Mouse (Mus musculus) lung, postnatal 25 days (tissue): ENCODE measurements around the gene Gjd3.
A peak's percentile ranks its signal among the peaks of the same experiment; 100 is the strongest.
"Not testable (repeated sequence)": the region's sequence is repeated elsewhere in the genome, so short reads cannot be mapped to it uniquely, and the experiment has no call there.

ENCODE experiments used
- DNase-seq: peaks from one replicate; pipeline ENCODE4 v3.0.0; 2022; ENCODE audit warnings: low spot score

Gjd3 gene

DNA sequence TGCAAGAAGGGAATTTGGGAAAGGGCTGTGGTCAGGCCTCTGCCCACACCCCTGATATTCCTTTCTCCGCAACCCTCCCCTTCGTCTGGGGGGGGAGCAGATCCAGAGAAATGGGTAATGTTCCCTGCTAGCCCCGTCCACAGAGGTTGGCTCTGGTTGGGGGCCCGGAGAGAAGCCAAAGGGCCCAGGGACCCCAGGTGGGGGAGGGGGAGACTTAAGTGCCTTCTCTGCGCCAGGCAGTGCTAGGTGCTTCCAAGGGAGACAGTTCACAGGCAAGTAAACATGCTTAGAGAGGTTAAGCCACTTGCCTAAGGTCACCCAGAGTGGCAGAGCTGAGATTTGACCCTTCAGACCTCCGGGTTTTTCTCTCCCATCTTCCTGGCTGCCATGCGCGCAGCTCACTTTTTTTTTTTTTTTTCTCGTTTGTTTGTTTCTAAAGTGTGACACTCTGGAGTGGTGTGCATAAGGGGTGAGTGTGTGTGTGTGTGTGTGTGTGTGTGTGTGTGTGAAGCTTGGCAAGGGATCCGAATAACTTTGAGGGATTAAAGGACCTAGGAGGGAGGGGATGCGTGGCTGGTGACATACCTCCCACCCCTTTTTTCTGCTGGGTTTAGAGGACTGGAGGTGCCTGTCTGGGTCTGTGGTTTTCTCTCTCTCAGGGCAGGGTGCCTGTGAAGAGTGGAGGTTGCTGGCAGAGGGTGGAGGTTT lies 37.8 kb downstream of the Gjd3 start:
- no peak for DNase-seq

DNA sequence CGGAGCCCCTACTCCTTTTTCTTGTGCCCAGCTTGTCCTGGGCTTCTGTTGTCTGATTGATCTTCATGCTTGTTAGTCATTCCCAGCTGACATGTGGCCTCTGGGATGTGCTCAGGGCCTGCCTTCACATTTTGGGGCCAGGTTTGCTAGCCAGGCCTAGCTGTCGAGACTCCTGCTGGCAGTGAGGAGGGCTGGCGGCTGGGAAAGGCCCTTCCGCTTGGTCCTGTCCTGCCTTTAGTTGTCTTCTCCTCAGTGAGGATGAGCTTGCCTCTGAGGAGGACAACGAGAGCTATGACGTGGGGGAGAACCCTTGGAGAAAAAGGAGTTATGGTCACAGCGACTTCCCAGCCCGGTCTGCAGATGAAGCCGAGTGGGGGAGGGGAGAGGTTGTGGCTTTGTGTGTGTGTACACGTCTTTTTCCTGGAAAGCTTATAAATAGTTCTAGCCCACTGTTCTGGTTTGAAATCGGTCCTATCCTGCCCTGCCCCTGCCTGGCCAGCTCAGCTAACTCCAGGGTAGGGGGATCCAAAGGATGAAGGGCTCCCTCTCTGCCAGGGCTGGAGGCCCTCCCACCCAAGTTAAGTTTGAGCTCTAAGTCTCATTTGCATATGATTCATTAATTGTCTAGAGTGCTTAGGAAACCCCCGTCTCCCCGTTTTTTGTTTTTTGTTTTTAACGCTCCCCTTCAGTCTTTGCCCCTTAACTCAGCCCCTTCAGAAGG lies 38.9 kb downstream of the Gjd3 start:
- no peak for DNase-seq

DNA sequence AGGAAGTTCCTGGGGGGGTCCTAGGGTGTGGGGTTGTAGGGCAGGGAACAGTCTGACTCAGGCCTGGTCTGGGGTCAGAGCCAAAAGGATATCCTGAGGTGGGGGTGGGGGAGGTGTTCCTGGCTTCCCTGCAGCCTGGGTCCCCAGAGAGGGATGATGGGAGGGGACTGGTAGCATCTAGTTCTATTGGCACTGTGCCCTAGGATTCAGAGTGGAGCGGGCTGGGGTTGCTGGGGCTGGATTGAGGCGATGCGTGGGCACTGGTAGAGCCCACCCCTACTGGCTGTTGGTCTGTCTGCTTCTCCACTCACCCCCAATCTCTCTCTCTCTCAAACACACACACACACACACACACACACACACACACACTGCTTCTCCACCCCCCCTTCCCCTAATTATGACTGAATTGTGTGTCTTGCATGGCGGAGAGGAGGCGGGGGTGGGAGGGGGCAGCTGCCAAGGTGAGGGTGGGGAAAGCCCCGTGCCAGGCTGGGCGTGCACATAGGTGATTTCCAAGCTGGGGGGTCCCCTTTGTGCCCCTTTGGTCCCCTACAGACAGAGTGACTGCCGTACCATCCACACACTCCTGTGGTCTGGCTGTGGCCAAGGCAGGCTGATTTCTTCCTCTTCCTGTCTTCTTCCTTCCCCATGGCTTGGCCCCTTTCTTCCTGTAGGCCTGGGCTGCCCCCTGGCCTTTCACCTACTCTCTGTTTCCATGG lies 39.7 kb downstream of the Gjd3 start:
- peak; percentile 83 for DNase-seq

DNA sequence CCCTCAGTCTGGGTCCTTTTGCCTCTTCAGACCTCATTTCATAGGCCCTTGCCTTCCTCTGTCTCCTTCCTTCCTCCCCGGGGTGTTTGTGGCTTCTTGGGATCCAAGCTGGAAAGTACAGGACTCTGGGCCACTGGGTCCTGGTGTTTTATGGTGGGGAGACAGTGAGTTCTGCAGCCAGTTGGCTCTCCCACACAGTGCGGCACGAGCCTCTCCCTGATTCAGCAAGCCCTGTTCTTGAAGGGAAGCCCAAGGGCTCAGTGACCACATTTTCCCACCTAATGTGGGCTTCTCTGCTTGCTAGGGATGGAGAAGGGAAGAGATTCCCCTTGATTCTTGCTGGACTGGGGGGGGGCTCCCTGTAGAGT lies 40.3 kb downstream of the Gjd3 start:
- DNase-seq, result no peak

DNA sequence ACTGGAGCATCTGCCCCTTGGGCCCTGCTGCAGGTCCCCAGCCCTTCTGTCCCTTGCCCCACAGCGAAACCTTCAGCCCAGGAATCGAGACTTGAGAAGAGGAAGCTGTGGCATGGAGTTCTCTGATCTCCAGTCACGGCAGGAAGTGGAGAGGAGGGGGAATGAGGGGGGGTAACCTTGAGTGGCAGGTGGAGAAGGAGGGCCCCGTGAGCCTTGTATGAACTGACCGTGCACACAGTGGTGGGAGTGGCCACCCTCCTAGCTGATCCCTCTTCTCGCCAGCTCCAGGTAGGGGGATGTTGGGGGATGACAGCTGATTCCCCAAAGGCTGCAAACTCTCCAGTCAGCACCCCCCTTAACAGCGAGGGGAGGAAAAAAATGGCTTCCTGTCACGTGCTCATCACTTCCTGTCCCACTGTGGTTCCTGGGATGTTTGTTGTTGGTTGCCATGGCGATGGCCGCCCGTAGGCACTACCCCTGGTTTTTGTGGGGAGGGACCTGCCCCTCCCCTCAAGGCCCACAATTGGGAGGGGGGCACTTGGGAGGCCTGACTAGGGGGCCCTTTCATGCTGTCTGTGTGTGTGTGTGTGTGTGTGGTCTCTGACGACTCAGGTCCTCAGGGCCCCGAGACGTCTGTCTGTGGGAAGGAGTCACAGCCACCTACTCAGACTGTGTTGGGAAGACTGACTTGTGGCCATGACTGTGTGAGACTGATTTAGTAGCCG lies 40.8 kb downstream of the Gjd3 start:
- peak; percentile 94 for DNase-seq

DNA sequence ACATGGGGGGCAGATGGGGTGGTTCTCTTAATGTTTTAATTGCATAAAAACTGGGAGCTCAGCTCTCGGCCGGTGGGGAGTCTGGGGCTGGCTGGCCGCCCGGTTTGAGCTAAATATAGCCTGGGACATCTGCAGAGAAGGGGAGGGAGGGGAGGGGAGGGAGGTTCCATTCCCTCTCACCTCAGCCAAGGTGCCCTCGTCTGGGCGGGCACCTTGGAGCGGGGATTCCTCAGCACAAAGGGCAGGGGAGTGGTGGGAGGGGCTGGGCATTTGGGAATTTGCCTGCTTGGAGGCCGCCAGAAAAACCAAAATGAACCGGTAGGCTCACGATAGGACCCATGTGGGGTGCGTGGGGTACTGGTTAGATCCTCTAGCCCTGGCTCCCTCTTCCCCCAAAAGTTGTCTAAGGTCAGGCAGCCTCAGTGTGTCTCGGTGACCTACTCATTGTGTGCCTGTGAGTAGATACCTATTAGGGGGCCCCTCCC lies 41.4 kb downstream of the Gjd3 start:
- DNase-seq, result no peak

DNA sequence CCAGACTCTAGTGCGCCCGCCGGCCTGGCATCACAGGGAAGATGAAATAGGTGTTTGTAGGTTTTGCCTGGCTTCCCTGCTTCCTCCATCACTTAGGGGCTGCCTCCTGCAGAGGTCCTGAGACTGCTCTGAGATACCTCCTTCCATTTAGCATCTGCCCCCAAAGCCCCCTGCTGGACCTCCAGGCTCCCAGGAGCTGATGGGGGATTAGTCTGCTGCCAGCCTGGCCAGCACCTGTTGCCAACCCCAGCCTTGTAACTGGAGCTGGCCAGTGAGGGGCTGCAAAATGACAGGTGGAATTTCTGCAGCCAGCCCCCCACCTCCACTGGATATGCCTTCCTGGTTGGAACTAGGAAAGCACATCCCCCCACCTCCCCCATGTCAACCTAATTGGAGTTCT lies 42.0 kb downstream of the Gjd3 start:
- no peak for DNase-seq

DNA sequence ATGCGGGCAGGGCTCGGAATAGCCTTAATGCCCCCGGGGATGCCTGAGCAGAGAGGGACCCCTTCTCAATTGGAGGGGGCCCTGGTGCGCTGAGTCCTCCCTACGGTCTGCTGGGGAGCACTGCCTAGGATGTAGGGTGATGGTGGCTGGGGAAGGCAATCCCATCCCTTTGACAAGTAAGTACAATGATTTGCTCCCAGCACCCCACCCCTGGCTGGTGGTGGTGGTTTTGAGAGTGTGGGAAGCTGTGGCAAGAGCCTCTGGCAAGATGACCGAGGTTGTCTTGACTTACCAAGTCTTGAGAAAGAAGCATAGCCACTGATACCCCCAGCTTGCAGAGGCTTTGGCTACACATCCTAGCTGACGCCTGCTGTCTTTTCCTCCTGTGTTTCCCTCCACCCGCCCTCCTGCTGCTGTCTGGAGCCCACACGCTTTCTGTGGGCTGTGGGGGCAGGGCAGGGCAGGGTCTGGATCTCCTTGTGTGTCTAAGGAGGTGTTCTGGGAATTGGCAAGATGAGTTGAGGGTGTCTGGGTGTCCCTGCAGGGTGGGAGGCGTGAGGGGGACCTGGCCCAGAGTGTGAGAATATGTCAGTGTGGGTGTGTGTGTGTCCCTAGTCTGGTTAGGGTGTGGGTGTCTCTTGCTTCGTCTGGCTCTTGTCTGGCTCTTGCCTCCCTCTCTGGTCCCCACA lies 42.7 kb downstream of the Gjd3 start:
- no peak for DNase-seq

DNA sequence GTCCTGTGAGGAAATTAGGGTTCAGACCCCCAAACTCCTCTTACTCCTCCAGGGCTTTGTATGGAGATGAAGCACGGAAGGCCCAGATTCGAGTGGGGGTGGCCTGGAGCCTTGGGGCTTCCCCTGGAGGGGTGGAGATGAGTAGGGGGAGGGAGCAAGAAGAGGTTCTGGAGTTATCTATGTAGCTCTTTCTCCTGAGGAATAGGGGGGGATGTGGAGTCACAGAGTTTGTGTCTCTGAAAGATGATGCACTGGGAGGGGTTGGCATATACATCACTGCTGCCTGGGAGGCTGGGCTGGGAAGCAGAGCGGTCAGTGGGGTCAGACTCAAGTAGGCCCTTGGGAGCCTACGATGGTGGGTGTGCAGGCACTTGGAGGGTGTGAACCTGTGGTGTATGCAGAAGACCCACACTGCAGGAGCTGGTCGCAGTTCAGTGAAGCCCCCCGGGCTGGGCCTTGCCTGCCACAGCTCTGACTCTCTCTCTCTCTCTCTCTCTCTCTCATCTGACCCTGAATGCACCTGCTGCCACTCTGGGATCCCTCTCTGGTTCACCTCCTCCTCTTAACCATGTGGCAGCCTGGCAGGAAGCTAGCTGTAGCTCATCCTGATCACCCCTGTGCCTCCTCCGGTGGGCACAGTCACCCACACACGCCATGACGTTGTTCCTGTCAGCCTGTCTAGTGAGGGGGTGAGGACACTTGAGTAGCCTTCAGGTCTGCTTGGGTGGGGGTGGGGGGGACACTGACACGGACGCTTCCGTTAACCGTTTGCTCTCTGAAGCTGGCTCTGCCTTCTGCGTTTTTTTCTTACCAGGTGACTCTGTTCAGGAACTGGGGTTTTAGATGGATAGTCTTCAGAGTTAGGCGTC lies 43.5 kb downstream of the Gjd3 start:
- DNase-seq, result no peak

DNA sequence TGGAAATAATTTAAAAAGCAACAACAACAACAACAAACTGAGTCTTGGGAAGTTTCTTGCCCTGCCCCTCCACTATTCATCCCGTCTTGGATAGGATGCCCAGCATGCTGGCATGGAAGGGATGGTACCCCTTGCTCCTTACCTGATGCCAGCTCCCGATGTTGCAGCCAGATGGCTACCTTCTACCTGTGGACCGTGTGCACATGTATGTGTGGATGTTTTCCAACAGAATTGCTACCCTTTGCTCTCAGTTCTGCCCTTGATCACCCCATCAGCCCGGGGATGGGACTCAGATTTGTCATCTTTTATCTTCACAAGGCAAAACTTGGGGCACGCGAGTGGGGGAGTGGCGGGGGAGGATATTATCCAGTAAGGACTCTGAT lies 44.1 kb downstream of the Gjd3 start:
- DNase-seq, result no peak

DNA sequence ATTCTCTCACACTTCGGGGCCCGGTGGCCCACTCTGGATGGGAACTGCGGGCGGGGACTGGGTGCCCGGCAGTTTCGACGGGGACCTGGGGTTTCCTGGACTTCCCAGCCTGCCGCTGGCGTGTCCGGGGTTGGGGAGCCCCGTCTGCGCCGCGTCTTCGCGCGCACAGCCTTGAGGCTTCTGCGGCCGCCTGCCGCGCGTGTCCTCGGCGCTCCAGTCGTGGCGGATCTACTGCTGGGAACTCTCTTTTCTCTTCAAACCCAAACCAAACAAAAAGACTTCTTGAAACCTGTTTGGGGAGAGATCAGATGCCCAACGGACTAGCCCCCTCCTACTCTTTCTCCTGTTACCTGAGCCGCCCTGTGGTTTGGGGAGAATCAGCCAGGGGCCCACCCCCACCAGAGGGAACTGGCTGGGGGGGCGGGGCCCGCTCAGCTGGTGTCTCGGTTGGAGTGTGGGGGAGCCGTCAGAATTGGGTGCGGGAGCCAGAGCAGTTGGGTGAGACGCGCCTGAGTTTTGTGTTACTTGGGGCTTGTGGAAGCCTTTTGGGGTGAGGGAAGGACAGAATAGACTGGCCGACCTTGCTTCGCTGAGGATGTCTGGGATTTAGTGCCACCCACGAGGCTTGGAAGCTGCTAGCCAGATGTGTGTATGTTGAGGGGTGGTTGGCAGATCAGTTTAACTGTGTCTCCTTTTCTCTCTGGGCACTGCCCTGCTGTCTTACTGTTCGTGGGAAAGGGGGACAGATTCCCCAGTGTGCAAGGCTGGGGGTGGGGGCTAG lies 44.7 kb downstream of the Gjd3 start:
- DNase-seq, result peak; percentile 67

DNA sequence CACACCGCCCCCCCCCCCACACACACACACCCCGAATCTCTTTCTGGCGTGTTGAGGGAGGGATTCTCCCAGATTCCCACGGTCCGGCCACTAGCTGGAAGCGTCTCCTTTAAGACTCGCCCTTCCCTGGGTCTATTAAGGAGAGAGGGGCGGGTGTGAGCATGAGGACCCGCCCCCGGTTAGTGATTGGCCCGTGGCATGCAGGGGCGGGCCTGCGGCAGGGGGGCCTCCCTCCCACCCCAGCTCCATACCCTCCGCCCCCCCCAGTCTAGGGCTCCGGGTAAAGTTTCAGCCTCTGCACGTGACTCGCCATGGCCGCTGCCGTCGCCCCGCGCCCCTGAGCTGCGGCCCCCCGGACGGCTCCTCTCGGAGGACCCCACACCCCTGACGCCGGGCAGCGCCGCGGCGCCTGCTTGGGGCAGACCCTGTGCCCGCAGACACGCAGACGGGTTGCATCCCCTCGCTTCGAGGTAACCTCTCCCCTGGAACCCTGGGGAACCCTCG lies 45.4 kb downstream of the Gjd3 start:
- DNase-seq, result peak; percentile 94

DNA sequence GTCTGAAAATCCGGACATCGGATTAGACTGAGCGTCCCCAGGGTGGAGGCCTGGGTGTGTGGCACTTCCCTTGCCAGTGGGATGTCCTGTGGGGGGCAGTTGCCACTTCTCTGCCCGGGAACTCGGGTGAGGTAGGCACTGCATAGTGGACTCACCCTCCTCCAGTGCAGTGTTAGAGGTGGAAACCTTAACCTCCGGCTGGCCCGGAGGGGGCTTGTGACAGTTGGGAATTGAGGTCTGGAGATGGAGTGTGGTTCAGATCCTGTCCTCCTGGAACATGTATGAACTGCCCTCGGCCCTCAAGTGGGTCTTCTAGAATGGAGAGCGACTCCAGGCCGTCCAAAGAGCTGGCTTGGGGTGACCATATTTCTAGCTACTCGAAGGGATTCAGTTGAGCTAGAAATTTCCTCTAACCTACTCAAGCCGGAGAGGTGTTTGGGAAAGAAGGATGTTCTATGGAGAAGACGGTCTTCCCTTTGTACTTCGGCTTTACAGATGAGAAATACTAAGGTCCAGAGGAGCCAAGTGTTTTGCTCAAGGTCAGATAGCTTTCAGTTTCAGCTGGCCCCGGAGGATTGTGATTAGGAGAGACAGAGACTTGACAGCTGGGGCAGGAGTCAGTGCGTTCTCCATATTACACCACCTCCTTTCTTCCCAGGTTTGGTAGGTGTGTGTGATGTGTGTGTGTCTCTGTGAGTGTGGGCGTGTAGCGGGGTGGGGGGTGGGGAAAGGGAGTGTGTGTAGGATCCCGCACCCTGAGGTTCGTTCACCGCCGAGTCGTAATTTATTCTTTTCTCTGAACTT lies 46.0 kb downstream of the Gjd3 start:
- peak; percentile 77 for DNase-seq

DNA sequence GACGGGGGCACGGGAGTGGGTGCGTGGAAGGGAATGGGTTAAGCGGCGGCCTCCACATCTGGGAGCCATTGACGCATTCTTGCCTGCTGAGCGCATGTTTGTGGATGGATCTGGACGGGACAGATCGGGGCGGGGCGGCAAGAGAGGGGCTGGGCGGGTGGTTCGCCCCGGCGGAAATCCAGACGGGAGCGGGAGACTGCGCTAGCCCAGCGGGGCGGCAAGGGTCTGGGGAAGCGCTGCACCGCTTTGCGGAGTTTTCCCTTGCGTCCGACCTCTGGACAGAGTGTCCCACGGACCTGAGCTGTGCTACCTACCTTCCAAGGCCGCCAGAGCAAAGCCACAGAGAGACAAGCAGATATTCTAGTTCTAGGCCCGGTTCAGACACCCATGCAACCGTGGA lies 46.6 kb downstream of the Gjd3 start:
- DNase-seq, result peak; percentile 85

DNA sequence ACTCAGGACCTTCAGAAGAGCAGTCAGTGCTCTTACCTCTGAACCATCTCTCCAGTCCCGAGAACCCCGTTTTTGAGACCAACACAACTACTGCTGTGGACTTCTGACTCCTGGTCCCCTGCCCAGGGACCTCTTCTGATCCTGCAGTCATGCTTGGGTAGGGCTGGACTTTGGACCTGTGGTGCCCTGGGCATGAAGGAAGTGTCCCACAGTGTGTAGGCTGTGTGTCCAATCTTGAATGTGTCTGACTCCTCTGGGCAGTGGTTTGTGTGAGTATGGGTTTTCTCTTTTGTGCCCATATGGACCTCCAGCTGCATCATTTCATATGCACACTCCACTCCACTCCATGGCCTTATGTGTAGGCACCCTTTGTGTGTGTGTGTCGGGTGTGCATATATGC lies 47.7 kb downstream of the Gjd3 start:
- DNase-seq, result no peak

DNA sequence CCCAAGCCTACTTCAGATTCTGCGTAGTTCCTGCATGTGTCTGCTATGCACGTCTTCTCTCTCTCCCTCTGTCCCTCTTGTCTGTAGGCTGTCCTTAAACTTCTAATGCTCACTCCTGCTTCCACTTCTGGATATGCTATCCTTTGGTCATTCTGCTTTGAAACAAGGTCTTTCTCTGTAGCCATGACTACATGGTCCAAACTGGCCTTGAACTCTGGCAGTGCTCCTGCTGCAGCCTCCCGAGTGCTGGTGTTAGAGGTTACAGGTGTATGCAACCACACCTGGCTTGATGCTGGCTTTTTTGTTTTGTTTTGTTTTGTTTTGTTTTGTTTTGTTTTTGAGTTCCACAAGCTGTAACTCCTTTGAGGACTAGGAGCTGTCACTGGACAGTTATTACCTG lies 48.4 kb downstream of the Gjd3 start:
- DNase-seq, result no peak

DNA sequence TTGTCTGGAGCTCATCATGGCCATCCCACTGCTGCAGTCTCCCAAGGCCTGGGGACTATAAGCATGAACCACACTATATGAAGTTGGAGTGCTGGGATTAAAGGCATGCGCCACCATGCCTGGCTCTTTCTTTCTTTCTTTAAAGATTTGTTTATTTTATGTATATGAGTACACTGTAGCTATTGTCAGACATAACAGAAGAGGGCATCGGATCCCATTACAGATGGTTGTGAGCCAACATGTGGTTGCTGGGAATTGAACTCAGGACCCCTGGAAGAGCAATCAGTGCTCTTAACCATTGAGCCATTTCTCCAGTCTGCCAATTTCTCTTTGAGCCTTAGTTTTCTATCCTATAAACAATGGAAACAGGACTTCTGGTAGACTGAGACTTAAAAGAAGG lies 49.0 kb downstream of the Gjd3 start:
- not testable (repeated sequence) for DNase-seq

DNA sequence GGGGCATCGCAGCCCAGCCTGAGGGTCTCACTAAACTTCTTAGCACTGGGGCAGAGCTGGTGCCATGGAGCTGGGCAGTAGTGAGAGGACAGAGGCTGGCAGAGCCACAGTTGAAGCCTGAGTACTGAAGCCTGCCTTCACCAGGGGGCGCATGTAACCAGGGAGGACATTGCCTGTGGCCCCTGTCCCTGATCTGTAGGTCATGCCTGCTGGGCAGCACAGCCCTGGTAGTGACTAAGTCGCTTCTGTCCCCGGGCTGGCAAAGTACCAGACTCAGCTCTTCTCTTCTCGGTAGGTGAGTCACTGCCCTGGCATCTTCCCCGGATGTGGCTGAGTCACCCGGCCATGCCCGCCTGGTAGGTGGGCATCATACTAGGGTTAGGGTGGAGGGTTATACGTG lies 49.7 kb downstream of the Gjd3 start:
- peak; percentile 84 for DNase-seq
